Mouse (Mus musculus) liver, postnatal 0 days (tissue): ENCODE data around the gene Tsnax.

Experiments used
- CTCF ChIP-seq: sonication (generic); IDR thresholded peaks from 2 replicates; pipeline ENCODE4 v1.5.1; 2016; ENCODE audit warnings: antibody characterized with exemption, low read depth
- EP300 ChIP-seq: IDR thresholded peaks from 2 replicates; pipeline ENCODE4 v1.6.1; 2016; ENCODE audit warnings: antibody characterized with exemption, low read depth, mild to moderate bottlenecking

GRCm38 (mm10) chr8:125031276-125031675 lies 18.5 kb downstream of the Tsnax start:
- TF ChIP-seq CTCF (no peak), EP300 (no peak)
